Mouse (Mus musculus) forebrain, embryonic 12.5 days (tissue): Measurements from ENCODE around the gene Lonrf3. TPM values are rescaled to one million over a fixed set of nuclear protein-coding genes. Genes with fewer than 3 reads are reported as not detected.
A peak's percentile ranks its signal among the peaks of the same experiment; 100 is the strongest.

Experiments
- ATAC-seq: fragments of 200-750 bp; cut with Nextera tagmentation; 2 replicates; pipeline ENCODE4 v1.8.0; 2017; ENCODE audit warnings: moderate TSS enrichment; ENCODE audit not compliant: low FRiP score
- H3K27ac ChIP-seq: fragments of 300-500 bp; sonication (generic); 2 replicates; pipeline ENCODE4 v1.5.1; 2016; ENCODE audit warnings: mild to moderate bottlenecking
- H3K27me3 ChIP-seq: fragments of 300-500 bp; sonication (generic); 2 replicates; pipeline ENCODE4 v1.6.1; 2016; ENCODE audit warnings: mild to moderate bottlenecking
- H3K36me3 ChIP-seq: fragments of 300-500 bp; sonication (generic); replicated peaks from 2 replicates; pipeline ENCODE4 v1.6.1; 2016; ENCODE audit warnings: mild to moderate bottlenecking
- H3K4me1 ChIP-seq: fragments of 300-500 bp; sonication (generic); 2 replicates; pipeline ENCODE4 v1.6.1; 2016
- H3K4me2 ChIP-seq: fragments of 300-500 bp; sonication (generic); 2 replicates; pipeline ENCODE4 v1.6.1; 2016; ENCODE audit warnings: mild to moderate bottlenecking, moderate library complexity
- H3K4me3 ChIP-seq: fragments of 300-500 bp; sonication (generic); replicated peaks from 2 replicates; pipeline ENCODE4 v1.5.1; 2016; ENCODE audit warnings: mild to moderate bottlenecking
- H3K9ac ChIP-seq: fragments of 300-500 bp; sonication (generic); 2 replicates; pipeline ENCODE4 v1.6.1; 2016; ENCODE audit warnings: mild to moderate bottlenecking
- H3K9me3 ChIP-seq: fragments of 300-500 bp; sonication (generic); 2 replicates; pipeline ENCODE4 v1.6.1; 2016
- WGBS: fragments of 180-500 bp; shearing (Covaris S2); methylation state at CpG from one replicate; pipeline ENCODE4 v1.1.7; 2016; 5-methylcytosine and 5-hydroxymethylcytosine counted together
- polyA plus RNA-seq: library from polyadenylated mRNA; unstranded; fragments of >200 nt; fragmentation: Nextera tagmentation; extraction: Ambion mirVana; gene quantifications from 2 replicates; pipeline ENCODE4 v1.2.1, GENCODE M21; 2016

The Lonrf3 gene
- polyA plus RNA-seq = 1.7 and 1.8 TPM in 2 replicates

DNA sequence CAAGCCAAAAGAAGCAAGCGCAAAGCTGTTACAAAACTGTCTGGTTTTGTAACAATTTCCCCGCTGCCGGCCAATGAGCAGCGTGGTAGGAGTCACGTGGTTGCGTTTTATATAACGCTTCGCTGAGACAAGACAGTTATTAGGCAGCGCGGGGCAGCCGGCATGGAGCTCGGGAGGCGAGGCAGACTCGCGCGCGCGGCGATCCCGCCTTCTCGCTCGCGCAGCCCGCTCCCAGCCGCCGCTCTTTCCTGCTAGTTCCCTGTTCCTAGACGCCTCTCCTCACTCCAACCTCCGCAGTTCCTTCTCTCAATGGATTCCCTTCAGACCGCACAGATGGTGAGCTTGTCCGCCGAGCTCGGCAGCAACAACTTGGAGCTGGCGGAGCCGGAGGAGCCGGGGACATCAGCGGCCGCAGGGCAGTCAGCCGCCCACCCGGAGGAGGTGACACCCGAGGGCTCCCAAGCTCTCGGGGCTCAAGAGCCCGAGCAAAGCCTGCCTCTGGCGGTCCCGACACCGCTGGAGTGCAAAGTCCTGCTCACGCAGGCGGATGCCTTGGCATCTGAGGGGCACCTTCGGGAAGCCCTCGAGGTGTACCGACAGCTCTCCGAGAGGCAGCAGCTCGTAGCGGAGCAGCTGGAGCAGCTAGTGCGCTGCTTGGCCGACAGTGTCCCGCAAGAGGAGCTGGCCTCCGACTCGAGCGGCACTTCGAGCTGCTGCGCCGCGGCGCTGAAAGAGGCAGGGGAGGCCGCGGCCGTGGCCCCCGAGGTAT lies at the start of gene Lonrf3:
Lonrf3 (plus strand) TSS at position 83 of the 769 bp plus-strand sequence.
- H3K4me2 ChIP-seq = peak within 1 kb of the TSS; percentile 76
- peaks cover 6% of the 10 kb centered on the region; the same call in 1 of the 2 replicates for H3K4me1 ChIP-seq
- no peaks in the 10 kb centered on the region for H3K36me3 ChIP-seq
- no peak within 1 kb of the TSS for H3K27ac ChIP-seq
- H3K9ac ChIP-seq = peak within 1 kb of the TSS; percentile 54
- H3K9me3 ChIP-seq = no peaks in the 10 kb centered on the region
- peak; percentile 86 for ATAC-seq
- 0 out of 2 replicates have a peak, but pooled peaks cover 3% of the 10 kb centered on the region for H3K27me3 ChIP-seq
- H3K4me3 ChIP-seq = peak within 1 kb of the TSS; percentile 47
- WGBS = 23% methylated on average over 67 of the region's 68 CpGs

DNA sequence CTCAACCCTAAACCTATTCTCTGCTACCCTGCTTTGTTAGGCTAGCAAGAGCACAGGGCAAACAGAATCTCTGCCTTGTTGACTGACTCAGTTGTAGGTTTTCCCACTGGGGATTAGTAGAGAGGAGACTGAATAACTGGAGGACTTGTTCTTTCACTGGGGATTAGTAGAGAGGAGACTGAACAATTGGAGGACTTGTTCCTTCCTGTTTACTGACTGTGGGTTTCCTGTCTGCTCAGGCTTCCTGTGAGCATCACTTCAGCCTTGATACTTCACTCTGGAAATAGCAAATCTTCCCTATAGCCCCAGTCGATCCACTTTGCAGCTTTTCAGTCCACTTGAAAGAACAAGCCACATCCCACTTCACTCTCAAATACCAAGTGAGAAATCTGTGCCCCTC lies 49.4 kb upstream of the Lonrf3 start:
- H3K27ac ChIP-seq = no peak overlapping the region
- no peaks in the 10 kb centered on the region for H3K4me1 ChIP-seq
- H3K36me3 ChIP-seq = no peaks in the 10 kb centered on the region
- no peaks in the 10 kb centered on the region for H3K27me3 ChIP-seq
- WGBS = 75% methylated on average over 1 of the region's 1 CpGs
- H3K9ac ChIP-seq = no peak overlapping the region
- H3K4me2 ChIP-seq = no peak overlapping the region
- H3K9me3 ChIP-seq = no peaks in the 10 kb centered on the region
- ATAC-seq = no peak
- H3K4me3 ChIP-seq = no peak overlapping the region

DNA sequence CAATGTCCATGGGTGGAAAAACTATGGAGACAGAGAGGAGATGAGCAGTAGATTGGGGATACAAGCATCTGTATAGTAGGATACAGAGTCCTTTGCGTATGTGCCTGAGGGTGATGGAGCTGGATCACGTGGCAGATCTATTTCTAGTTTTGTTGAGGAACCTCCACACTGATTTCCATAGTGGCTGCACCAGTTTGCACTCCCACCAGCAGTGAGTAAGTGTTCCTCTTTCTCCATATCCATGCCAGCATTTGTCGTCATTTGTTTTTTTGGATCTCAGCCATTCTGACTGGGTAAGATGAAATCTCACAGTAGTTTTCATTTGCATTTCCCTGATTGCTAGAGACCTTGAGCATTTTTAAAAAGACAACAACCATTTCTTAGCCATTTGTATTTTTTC lies 16.7 kb upstream of the Lonrf3 start:
- H3K27me3 ChIP-seq = no peaks in the 10 kb centered on the region
- no peaks in the 10 kb centered on the region for H3K4me1 ChIP-seq
- no peak overlapping the region for H3K9ac ChIP-seq
- WGBS = 80% methylated on average over 3 of the region's 3 CpGs
- no peak overlapping the region for H3K4me2 ChIP-seq
- H3K36me3 ChIP-seq = no peaks in the 10 kb centered on the region
- no peak for ATAC-seq
- no peaks in the 10 kb centered on the region for H3K9me3 ChIP-seq
- no peak overlapping the region for H3K4me3 ChIP-seq
- no peak overlapping the region for H3K27ac ChIP-seq

DNA sequence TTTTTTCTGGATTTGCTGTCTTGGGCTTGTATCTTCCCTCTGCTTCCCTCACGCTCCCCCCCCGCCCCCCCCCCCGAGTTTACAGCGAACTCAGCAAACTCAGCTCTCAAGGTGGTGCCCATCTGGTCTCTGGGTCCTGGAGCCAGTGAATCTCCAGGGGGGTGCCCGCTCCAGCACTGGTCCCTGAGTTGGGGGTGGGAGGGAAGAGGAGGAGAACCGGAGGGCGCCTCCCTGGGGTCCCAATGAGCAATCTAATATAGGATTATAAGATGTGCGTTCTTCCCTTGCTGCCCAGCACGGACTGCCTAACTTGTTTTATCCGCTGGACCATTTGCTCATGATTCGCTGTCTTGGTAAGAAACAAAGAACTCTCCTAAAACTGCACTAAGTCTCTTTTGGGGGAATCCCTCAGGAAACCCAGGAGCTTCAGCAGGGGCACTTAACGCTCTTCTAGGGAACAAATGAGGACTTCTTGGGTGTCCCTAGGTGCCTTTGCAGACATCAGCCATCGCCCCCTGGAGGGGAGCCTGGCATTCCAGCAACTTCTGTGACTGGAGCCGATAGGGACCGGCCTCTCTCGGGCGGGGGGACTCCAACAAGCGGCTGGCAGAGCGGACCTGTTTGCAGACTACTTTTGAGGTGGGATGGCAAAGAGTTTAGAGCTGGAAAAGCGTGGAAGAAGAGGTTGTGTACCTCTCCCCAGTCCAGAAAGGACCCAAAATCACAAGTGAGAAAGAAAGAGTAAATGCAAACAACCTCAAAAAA lies 480 bp upstream of the Lonrf3 start:
- 23% methylated on average over 19 of the region's 20 CpGs for WGBS
- ATAC-seq = peak; percentile 45; the same call in 1 of the 2 replicates

DNA sequence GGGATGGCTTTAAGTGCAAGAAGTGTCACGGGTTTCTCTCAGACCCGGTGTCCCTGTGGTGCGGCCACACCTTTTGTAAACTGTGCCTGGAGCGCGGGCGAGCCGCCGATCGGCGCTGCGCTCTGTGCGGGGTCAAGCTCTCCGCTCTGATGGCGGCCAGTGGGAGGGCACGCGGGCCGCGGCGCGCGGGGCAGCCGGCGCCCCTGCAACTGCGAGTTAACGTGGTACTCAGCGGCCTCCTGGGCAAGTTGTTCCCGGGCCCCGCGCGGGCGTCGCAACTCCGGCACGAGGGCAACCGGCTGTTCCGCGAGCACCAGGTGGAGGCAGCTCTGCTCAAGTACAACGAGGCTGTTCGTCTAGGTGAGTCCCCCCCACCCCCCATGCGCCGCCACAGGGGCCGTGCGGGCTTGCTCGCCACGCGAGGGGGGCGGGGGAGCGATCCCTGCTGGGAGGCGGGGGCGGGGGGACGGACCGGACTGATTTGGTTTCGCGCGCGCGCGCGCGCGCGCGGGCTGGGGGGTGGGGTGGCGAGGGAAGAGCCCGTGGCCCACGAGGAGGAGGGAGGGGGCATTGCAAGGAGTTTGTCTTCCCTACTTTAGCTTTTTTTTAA lies 992 bp downstream of the Lonrf3 start:
- Histone ChIP-seq H3K27me3 (0 out of 2 replicates have a peak, but pooled peaks cover 3% of the 10 kb centered on the region), H3K27ac (no peak overlapping the region), H3K4me2 (peak overlapping the region; percentile 76), H3K9ac (peak overlapping the region; percentile 54), H3K4me3 (peak overlapping the region; percentile 47), H3K9me3 (no peaks in the 10 kb centered on the region), H3K4me1 (peaks cover 6% of the 10 kb centered on the region; the same call in 1 of the 2 replicates), H3K36me3 (no peaks in the 10 kb centered on the region)
- peak; percentile 40 for ATAC-seq
- WGBS = 22% methylated on average over 60 of the region's 66 CpGs

More for the DNA sequence above, 480 bp upstream of the Lonrf3 start:
- Histone ChIP-seq H3K27ac (no peak overlapping the region), H3K36me3 (no peaks in the 10 kb centered on the region), H3K27me3 (0 out of 2 replicates have a peak, but pooled peaks cover 3% of the 10 kb centered on the region), H3K4me3 (peak overlapping the region; percentile 47), H3K4me1 (peaks cover 6% of the 10 kb centered on the region; the same call in 1 of the 2 replicates), H3K4me2 (peak overlapping the region; percentile 76), H3K9ac (no peak overlapping the region), H3K9me3 (no peaks in the 10 kb centered on the region)

DNA sequence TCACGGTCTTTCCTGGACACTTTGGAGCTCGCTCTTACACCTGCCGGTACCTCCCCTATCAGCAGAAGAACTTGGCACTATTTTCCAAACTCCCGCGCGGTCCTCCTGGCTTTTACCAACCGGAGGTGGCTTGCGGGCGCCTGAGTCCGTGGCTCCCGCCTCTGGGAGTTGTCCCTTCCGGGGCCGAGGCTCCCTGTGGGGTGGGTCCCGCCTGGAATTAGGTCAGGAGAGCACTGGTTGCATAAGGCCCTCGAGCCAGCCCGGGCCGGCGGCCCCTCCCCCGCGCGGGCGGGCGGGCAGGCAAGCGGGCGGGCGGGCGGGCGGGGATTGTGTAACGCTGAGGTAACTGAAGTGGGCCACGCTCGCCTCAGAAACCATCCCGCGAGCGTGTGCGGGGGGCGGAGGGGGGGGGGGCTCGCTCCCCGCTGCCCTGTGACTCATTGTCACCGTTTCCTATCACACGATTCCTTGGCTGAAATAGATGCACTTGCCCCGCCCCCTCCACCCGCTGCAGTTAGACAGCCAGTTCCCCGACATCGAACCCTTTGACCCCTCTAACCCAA lies 1.8 kb downstream of the Lonrf3 start:
- H3K9ac ChIP-seq = peak overlapping the region; percentile 12; the same call in 1 of the 2 replicates
- 19% methylated on average over 23 of the region's 44 CpGs for WGBS
- H3K27me3 ChIP-seq = 0 out of 2 replicates have a peak, but pooled peaks cover 3% of the 10 kb centered on the region
- ATAC-seq = peak; percentile 51
- H3K4me2 ChIP-seq = peak overlapping the region; percentile 76
- H3K36me3 ChIP-seq = no peaks in the 10 kb centered on the region
- H3K4me1 ChIP-seq = peaks cover 6% of the 10 kb centered on the region; the same call in 1 of the 2 replicates
- no peaks in the 10 kb centered on the region for H3K9me3 ChIP-seq
- H3K4me3 ChIP-seq = peak overlapping the region; percentile 47
- no peak overlapping the region for H3K27ac ChIP-seq

DNA sequence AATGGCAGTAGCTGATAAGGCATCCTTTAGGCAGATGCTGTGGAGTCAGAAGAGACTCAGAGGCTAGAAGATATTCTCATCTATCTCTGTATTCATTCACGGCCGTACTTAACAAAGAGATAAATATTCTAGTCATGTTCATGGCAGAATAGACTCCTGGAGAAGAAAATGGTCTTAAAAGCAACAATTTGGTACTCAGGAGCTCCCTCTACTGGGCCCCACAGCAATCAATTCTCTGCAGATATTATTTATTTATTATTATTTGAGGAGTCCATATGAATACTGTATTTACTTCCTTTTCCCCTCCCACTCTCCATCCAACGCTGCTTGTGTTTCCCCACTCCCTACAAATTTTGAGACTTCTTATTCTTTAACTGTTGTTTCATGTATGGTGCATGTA lies 24.3 kb downstream of the Lonrf3 start:
- Histone ChIP-seq H3K9ac (no peak overlapping the region), H3K4me3 (no peak overlapping the region), H3K4me1 (no peaks in the 10 kb centered on the region), H3K27me3 (no peaks in the 10 kb centered on the region), H3K9me3 (no peaks in the 10 kb centered on the region), H3K27ac (no peak overlapping the region), H3K36me3 (no peaks in the 10 kb centered on the region), H3K4me2 (no peak overlapping the region)
- WGBS = 62% methylated on average over 3 of the region's 3 CpGs
- ATAC-seq = no peak

DNA sequence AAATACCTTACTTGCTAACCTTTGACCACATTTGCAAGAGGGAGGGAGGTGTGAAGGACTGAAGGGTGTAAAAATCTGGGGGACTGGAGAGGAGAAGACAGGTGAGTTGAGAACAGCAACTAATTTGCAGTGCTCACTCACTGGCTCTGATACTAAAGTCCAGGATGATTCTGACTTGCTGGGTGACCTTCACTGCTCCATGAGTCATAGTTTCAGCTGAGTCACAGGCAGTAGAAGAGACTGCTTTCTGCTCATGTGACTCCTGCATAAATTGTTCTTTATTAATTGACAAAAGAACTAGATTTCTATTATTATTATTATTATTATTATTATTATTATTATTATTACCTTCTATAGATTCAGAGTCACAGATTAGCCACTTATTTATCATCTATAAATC lies 57.2 kb downstream of the Lonrf3 start:
- H3K4me2 ChIP-seq = no peak overlapping the region
- no peak overlapping the region for H3K4me3 ChIP-seq
- H3K9me3 ChIP-seq = no peaks in the 10 kb centered on the region
- no peak overlapping the region for H3K9ac ChIP-seq
- H3K36me3 ChIP-seq = no peaks in the 10 kb centered on the region
- H3K4me1 ChIP-seq = no peaks in the 10 kb centered on the region
- ATAC-seq = no peak
- no peaks in the 10 kb centered on the region for H3K27me3 ChIP-seq
- no peak overlapping the region for H3K27ac ChIP-seq

DNA sequence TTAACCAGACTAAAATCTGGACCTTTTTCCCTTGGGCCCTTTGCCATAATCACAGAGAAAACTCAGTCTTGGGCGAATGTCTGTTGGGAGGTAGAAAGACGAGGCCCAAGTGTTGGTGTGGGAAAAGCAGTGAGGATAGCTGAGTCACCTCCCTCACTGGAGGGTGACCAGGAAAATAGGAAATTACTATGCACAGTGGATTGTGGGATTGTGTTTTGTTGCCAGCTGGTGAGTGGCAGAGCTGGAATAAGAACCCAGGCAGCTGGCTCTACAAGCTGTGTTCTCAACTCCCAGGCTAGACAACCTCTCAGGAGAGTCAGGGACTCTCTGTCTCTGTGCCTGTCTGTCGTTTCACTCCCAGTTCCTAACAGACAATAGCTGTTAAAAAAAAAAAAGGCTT lies 61.8 kb downstream of the Lonrf3 start:
- WGBS = 50% methylated on average over 3 of the region's 3 CpGs
- Histone ChIP-seq H3K27me3 (no peaks in the 10 kb centered on the region), H3K27ac (no peak overlapping the region), H3K36me3 (no peaks in the 10 kb centered on the region), H3K9me3 (no peaks in the 10 kb centered on the region), H3K4me1 (no peaks in the 10 kb centered on the region), H3K4me2 (no peak overlapping the region), H3K9ac (no peak overlapping the region), H3K4me3 (no peak overlapping the region)
- ATAC-seq = no peak

DNA sequence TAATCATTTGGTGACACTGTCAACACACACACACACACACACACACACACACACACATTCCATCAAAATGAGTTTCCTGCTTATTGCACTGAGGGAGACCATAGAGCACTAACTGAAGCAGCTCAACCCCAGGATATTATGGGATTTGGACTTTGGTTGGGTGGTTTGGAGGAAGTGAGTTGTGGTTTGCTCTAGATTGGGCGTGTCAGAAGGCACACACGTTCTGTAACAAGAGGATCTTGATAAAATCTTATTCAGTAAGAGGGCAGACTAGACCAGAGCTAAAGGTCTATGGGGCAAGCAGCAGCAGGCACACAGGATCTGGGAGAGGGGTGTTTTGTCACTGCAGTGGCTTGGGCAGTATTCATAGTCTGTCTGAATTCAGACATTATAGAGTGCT lies 62.4 kb downstream of the Lonrf3 start:
- Histone ChIP-seq H3K4me3 (no peak overlapping the region), H3K9ac (no peak overlapping the region), H3K27me3 (no peaks in the 10 kb centered on the region), H3K9me3 (no peaks in the 10 kb centered on the region), H3K4me2 (no peak overlapping the region), H3K36me3 (no peaks in the 10 kb centered on the region), H3K4me1 (no peaks in the 10 kb centered on the region), H3K27ac (no peak overlapping the region)
- WGBS = 66% methylated on average over 2 of the region's 2 CpGs
- no peak for ATAC-seq

DNA sequence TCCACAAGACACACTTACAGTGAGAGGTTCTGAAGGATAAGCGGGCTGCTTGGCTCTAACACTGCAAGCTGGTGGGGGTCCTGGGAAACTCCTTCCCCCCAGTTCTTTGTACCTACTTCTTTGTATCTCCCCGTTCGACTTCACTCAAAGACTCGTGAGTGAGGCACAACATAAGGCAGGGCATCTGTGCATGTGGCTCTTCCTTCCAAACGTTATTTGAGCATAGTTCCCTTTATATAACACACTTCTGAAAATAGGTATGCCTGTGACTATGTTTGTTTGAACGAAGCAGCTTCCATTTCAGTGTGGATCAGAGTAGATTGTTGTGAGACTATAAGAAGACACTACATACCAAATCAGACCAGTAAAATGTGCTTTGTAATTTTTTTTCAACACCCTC lies 64.5 kb downstream of the Lonrf3 start:
- 67% methylated on average over 6 of the region's 6 CpGs for WGBS

DNA sequence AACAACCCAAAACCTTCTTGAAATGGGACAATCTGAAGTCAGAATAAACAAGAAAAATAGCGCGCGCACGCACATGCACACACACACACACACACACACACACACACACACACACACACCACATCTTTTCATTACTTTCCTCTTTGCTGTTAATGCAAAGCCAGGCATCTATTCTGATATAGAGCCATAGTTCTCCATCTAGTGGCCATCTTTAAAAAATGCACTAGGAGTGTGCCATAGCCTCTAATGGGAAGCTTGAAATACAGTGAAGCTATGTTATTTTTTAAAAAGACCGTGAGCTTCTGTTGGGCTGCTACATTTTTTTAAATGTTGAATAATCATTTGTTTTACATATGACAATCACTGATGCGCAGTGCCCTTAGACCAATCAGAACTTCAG lies 65.1 kb downstream of the Lonrf3 start:
- no peak overlapping the region for H3K4me2 ChIP-seq
- no peaks in the 10 kb centered on the region for H3K4me1 ChIP-seq
- no peak overlapping the region for H3K4me3 ChIP-seq
- no peaks in the 10 kb centered on the region for H3K36me3 ChIP-seq
- 0 out of 2 replicates have a peak, but pooled peaks have one; percentile 39 for ATAC-seq
- WGBS = 59% methylated on average over 6 of the region's 6 CpGs
- no peak overlapping the region for H3K9ac ChIP-seq
- no peak overlapping the region for H3K27ac ChIP-seq
- H3K27me3 ChIP-seq = no peaks in the 10 kb centered on the region
- H3K9me3 ChIP-seq = no peaks in the 10 kb centered on the region

More for the DNA sequence above, 64.5 kb downstream of the Lonrf3 start:
- H3K9me3 ChIP-seq = no peaks in the 10 kb centered on the region
- H3K9ac ChIP-seq = no peak overlapping the region
- no peak overlapping the region for H3K4me3 ChIP-seq
- no peak overlapping the region for H3K27ac ChIP-seq
- ATAC-seq = no peak
- no peaks in the 10 kb centered on the region for H3K27me3 ChIP-seq
- no peaks in the 10 kb centered on the region for H3K36me3 ChIP-seq
- H3K4me2 ChIP-seq = no peak overlapping the region
- H3K4me1 ChIP-seq = no peaks in the 10 kb centered on the region
